Mouse (Mus musculus) CD4-positive helper T cell, adult 2 months (primary cell): ENCODE data around the gene Pxt1.

Experiments
- DNase-seq: peaks from one replicate; pipeline ENCODE4 v3.0.0-alpha.2; 2012; ENCODE audit warnings: low read depth, missing footprints, low spot score

Pxt1 gene

DNA sequence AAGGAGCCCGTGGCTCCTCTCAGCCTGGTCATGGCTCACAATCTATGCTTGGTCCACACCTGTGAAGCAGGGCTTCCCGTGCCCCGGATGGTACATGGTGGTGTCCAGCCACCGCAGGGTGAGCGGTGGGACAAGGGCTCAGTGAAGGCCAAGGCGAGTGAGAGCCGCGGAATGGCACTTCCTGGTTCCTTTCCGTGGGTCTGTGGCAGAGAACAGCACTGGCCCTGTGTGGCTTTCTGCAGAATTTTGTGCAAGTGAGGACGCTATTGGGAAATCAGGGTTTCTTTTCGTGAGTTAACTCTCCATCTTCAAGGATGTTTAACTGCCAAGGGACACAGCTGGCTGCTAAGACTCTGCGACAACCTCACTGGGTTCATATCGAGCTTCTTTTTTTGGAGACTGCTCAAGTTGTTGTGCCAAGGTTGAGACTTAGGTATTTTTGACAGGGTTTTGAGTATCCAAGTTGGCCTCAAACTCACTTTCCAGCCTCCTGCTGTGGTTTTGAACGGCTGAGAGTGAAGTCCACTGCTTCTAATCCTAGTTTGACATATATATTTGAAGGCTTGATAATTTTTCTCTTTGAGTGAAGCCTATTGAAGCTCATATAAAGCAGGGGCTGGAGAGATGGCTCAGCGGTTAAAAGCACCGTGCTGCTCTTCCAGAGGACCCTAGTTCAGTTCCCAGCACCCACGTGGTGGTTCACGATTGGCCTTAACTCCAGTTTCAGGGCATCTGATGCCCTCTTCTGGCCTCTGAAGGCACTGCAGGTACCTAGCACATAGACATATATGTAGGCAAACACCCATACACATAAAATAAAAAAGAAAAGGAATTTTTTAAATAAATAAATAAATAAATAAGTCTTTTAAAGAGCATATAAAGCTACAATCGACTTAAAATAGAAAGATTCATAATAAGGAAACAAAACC is 3.6 kb upstream of the Pxt1 start:
- no peak for DNase-seq

DNA sequence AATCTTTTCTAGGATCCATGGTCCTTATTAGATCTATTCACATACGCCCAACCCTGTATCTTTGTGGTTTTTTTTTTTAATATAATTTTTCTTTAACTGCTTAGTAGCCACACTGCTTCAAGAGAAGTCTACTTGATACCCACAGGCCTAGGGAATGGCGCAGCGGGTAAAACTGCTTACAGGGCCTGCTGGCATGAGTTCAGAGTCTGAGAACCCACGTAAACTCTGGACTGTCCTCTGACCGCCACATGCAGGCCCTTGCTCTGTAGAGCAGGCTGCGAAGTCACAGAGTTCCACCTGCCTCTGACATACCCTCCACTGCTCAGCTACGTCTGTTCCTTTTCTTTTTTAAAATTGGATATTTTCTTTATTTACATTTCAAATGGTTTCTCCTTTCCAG is 841 bp upstream of the Pxt1 start:
- DNase-seq: no peak

DNA sequence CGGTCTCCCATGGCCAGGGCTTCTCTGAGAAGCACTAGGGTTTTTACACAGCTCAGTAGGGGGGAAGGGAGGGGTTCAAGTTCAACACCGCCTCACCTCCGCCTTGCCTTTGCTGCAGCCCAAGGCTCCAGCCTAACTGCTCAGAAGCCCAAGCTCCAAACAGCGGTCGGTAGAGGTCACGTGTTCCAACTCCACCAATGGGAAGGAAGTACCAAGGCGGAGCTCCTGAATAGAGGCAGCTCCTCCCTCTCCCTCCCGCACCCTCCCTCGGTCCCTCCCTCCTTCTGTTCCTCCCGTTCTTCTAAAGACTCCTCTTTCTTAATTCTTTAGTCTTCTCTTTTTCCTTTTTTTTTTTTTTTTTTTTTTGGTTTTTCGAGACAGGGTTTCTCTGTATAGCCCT is 1.5 kb downstream of the Pxt1 start:
- DNase-seq: no peak

DNA sequence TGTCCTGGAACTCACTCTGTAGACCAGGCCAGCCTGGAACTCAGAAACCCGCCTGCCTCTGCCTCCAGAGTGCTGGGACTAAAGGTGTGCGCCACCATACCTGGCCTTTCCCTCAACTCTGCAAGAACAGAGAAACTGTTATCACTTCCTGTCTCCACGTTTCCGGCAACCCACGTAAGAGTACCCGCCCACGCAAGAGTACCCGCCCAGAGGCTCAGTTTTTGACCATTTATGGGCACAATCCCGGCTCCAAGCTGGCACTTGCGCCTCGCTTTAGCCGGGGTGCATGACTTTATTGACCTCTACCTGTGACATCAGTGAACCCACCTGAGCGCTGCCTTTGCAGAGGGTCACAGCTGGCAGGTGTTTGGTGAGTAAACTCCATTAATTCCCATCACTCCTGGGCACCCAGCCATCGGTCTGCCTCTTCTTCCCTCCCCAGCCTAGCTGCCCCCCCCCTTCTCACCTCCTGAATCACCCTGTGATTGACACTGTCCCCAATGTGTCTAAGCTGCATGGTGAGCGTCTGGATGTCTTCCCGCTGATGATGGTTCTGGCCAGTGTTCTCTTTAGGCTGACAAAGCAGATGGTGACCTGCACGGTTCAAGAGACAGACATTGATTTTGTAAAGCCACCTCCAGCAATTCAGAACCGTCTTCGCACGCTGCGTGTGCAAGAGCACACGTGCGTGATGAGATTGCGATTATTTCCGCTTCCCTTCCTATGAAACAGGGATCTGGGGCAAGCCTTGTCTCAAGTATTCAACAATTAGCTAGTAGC is 2.7 kb downstream of the Pxt1 start:
- DNase-seq: no peak

DNA sequence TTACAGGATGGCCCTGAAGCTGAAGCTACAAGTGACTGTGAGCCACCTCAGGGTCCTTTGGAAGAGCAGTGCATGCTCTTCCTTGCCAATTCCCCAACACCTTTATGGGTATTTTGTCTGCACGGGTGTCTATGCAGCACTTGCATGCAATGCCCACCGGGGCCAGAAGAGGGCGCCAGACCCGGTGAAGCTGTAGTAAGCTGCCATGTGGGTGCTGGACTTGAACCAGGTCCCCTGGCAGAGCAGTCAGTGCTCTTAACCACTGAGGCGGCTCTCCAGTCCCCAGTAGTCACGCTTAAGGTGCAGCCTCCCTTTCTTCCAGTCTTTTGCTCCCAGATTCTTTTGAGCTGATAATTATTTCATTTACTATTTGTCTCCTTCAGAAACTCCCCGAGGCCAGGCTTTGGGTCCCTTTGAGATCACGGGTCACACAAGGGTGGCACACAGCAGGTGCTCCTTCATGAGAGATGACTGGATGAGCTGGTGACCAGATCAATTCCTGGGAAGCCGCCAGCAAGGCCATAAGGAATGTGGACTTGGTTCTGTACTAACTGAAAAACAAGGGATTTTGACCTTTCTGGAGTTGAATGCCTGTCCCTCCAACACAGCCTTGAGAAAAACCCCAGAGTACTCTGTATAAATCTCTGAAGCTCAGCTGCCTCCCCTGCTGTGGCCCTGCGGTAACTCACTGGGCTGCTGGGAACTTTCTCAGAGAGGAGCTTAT is 6.9 kb downstream of the Pxt1 start:
- DNase-seq: peak; percentile 59

DNA sequence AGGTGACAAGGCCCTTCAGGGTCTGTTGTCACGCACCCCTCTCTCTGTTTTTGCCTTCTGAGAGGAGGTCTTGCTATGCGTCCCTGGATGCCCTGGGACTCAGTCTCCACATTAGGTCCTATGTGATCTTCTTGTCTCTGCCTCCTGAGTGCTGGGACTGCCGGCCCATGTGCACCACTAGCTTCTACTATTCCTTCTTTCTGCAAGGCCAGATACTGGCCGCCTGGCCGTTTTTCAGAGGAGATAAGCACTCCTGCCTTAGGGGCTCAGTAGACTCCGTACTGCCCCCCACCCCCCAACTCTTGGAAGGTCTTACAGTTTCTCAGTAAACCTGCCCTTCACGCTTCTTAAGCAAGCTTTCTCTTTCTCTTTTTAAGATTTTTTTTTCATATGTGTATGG is 7.5 kb downstream of the Pxt1 start:
- no peak for DNase-seq

DNA sequence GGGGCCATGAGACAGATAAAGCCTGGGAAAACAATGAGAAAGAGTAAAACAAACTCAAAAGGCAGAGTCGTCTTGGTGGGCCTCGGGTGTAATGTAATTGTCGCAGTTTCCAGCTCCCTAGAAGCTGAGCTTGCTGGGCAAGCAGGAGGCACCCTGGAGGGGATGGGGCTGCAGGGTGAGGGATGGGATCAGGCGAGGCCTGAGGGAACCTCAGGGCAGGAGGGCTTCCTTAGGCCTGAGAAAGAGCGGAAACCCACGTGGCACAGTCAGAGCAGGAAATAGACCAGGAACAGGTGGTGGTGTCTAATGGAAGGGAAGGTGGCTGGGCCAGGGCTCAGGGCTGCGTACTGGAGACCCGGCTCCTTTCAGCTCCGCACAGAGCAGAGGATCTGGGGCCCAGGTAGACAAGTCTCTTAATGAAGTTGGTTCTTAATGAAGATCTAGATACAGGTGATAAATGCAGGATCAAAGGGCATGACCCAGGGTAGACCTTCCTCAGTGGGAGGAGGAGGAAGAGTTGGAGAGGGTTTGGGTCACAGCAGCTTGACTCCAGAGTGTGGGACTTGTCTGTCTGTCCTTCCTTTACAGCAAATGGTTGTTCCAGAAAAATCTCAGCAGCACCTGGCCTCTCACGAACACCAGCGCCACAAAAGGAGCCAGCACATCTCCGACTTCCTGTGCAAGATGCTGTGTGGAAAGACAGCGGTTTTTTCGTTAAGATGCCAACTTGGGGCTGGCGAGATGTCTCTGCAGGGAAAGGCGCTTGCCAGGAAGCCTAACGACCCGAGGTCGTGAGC is 9.3 kb downstream of the Pxt1 start:
- no peak for DNase-seq

DNA sequence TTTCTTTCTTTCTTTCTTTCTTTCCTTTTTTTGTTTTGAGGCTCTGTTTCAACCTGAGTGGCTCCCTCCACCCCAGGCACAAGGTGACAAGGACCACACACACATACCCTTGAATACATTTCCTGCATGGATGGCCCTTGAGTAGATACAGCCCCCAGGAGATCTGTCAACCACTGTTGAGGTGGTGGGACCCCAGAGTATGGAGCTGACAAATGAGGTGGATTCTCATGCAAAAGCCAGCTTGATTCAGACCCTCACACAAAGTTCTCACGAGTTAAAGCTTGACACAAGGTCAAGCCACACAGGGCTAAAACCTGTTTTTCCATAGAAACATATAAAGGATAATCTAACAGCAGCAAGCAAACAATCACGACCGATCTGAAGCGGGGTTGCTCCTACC is 11.4 kb downstream of the Pxt1 start:
- no peak for DNase-seq

DNA sequence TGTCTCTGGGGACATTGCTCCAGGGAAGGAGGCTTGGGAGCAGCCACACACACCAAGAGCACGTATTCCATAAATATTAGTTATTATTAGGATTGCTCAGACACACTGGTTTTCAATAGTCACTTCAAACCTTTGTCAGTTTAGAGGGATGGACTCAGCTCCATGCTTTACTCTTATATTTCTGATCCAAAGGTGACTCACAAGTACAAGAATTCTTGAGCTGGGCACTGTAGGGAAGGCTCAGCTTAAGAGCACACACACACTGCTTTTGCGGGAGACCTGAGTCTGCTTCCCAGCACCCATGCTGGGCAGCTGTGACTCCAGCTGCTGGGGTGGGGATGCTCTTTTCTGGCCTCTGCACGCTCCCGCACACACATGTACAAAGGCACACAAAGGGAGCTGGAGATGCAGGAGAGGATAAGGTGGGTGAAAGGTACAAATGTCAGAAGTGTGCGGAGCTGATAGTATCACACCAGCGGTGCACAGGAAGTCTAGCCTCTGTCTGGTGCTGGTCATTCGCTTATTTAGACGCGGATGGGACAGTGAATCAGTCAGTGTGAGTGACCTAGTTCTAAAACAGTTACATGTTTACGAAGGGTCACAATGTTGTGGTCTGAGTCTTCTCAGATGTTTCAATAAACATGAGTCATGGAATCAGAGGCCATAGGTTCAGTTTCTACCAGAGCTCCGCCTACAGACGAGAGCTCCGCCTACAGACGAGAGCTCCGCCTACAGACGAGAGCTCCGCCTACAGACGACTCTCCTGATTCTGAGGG is 12.0 kb downstream of the Pxt1 start:
- no peak for DNase-seq

DNA sequence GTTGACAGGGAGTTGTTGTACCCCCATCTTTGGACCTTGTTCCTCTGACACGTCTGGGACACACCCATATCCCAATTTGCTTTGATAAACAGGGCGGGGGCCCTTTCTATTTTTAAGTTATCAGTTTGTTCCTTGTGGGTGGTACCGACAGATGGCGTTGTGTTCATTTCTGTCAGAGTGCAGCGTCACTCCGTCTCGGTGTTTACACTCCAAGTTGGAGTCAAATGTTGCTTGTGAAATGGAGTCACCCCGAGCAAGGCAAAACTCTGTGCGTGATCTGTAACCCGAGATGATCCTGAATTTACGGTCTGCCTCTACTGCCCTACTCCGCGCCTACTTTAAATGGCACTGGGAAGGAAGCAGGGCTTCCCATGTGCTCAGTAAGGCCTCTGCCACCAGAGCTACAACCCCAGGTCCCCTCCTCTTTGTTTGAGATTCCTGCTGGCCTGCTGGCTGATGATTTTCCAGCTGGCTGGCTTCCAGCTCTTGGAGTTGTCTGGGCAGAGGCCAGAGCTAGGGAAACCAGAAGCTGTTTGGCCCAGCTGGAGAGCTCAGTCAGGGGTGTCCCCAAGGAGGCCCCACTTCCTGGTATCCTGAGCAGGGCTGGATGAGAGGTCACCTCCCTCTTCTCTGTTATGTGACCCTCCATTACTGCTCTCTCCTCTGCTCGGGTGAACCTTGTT is 13.1 kb downstream of the Pxt1 start:
- DNase-seq: no peak

DNA sequence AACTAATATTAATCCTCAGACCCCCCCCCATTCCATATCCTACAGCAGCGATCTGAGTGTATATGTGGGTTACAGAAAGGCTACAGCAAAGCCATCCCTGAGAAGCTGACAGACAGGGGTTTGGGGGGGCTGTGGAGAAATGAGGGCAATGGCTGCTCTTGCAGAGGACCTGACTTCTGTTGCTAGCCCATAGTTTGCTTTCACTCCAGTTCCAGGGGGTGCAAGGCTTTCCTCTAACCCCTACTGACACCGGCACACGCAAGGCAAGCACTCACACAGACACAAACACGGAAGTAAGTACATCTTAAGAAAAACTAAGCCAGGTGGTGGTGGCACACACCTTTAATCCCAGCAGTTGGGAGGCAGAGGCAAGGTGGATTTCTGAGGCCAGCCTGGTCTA is 14.3 kb downstream of the Pxt1 start:
- no peak for DNase-seq

DNA sequence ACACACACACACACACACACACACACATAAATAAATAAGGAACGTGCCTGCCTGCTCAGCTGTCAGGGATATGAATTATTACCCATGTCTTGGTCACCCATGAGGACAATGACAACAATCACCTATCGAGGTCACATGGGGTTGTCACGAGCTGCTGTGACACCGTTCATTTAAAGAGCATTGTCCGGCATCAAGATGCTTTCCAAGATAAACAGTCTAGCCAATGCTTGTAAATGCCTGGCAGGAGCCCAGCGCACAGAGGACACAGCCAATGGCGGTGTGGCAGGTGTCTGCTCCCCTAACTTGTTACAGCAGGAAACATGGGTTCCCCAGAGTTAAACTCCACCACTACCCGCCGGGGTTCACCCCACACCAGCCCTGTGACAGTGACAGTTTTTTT is 15.6 kb downstream of the Pxt1 start:
- no peak for DNase-seq

DNA sequence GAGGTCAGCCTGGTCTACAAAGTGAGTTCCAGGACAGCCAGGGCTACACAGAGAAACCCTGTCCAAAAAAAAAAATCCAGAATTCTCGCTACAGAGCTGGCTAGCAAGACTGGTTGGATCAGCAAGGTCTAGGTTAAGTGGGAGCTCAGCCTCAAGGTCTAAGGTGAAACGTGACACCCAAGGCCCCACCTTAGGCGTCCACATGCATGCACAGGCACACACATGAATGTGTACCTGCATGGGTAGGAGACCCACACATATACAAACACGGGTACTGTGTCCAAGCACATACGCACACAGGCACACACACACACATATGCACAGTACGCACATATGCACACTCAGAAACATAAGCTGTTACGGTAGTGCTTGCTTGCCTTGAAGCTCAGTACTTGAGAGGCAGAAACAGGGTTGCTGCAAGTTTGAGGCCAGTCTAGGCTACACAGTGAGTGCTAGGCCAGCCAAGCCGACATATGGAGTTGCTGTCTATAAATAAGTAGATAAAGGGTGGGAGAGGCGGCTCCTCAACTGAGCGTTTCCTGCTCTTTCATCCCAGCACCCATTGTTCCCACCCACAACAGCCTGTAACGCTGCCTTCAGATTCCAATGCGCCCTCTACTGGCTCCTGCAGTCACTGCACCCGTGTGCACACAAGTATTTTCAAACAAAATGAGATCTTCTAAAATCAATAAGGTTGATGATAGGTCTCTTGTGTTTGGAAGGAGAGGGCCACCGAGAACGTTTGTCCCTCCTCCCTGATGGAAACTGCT is 16.6 kb downstream of the Pxt1 start:
- peak; percentile 72 for DNase-seq

DNA sequence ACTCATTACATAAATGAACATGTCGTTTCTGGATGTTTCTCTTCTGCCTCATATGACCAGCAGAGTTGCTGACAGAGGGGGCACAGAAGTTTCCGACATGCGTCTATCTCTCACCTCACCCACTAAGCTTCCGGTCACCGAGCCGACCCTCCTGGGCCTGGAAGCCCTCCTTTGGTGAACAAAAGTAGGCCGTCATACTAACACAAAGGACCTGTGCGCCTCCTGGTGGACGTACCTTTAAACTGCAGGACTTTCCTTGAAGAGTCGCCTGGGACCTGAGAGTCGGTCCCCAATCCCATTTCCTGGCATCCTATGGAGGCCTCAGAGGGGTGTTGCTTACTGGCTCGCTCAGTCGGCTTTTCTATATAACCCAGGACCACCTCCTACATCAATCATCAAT is 17.3 kb downstream of the Pxt1 start:
- peak; percentile 68 for DNase-seq

DNA sequence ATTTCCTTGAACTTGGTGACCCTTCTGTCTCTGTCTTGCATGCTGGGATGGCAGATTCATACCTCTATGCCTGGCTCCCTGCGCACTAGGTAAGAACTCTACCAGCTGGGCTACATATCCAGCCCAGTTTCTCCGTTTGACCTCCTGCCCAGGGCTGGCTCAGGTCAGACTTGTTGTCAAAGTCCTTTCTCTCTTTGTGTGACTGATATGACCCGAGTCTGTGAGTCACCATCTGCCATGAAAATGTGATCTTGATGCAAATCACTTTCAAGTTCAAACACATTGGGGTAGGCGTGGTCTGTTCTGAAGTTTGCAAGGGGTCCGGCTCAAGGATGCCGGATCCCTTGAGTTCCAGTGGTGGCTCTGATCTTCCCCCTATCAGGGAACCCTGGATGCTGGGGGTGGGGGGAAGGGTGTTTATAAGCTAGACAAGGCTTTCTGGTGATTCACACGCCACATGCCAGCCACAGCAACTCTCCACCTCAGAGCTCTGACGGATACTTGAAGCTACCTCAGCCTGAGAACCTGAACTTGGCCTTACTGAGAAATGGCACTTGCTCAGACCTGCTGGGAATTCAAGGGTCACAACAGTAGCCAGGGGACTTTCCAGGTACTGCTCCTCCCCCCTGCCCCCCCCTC is 18.6 kb downstream of the Pxt1 start:
- DNase-seq: no peak

DNA sequence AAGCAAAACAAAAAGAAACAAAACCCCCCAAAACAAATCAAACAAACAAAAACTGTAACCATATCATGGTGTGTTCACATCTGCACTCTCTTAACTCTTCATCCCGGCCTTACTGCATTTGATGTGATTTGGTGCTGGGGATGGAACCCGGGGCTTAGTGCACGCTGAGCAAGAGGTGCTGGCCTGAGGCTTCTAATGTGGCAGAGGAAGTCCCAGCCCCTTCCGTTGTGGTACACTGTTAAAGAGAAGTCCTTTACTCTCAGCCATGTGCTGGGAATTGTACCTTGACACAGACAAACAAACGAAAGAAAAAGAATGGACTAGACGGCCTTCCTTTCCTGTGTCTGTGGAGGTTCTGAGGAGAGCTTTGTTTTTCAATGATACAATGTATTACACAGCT is 21.5 kb downstream of the Pxt1 start:
- DNase-seq: no peak

DNA sequence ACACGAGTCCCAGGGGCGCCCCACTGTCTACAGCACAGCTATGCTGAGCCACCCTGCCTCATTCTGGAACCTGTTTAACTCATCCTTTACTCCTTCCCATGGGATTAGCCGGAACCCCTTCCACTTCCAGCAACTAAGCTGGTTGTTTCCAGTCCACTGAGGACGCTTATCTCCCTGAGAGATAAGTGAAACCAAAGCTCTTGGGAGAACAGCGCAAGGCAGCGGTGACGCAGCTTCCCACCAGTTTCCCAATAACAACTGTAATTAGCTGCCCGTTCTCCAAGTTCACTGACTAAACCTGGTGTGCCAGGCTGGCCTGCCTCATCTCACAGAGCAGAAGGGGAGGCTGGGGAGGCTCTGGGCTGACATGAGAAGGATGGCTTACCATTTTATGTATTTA is 22.6 kb downstream of the Pxt1 start:
- no peak for DNase-seq

DNA sequence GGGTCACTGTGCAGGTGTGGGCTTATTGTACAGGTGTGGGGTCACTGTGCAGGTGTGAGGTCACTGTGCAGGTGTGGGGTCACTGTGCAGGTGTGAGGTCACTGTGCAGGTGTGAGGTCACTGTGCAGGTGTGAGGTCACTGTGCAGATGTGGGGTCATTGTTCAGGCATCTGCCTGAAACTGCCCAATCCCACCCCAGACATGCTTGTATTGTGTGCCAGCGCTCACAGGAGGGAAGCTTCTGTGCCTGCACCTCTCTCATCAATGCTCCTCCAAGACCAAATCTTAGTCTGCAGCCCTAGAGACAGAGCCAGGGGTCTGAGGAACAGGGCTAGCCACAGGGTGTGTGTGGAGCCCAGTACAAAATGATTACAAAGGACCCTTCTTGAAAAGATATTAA is 27.1 kb downstream of the Pxt1 start:
- no peak for DNase-seq
